Mouse (Mus musculus): Measurements from ENCODE around the gene Ptprg. TPM values are rescaled to one million over a fixed set of nuclear protein-coding genes. Genes with fewer than 3 reads are reported as not detected.

The Ptprg gene
- total RNA-seq (2017) = not detected in 3 replicates

GRCm38 (mm10) chr14:11553273-11553665 is at the start of gene Ptprg:
TSS of gene Ptprg (plus strand) at chr14:11553532.
- no peak for ATAC-seq (replicated peaks; ENCODE audit: insufficient number of reproducible peaks, low FRiP score, low TSS enrichment, poor library complexity, severe bottlenecking)

- no peak for ATAC-seq (replicated peaks; ENCODE audit: insufficient number of reproducible peaks, low FRiP score, low TSS enrichment, poor library complexity, severe bottlenecking)
Measured at GRCm38 (mm10) chr14:11503803-11504365, 49.4 kb upstream of the Ptprg start.

- ATAC-seq (replicated peaks; ENCODE audit: insufficient number of reproducible peaks, low FRiP score, low TSS enrichment, poor library complexity, severe bottlenecking) = no peak
Measured at GRCm38 (mm10) chr14:11510173-11510572, 43.2 kb upstream of the Ptprg start.

- no peak for ATAC-seq (replicated peaks; ENCODE audit: insufficient number of reproducible peaks, low FRiP score, low TSS enrichment, poor library complexity, severe bottlenecking)
Measured at GRCm38 (mm10) chr14:11519171-11519570, 34.2 kb upstream of the Ptprg start.

- ATAC-seq (replicated peaks; ENCODE audit: insufficient number of reproducible peaks, low FRiP score, low TSS enrichment, poor library complexity, severe bottlenecking) = no peak
Measured at GRCm38 (mm10) chr14:11523052-11523451, 30.3 kb upstream of the Ptprg start.

- no peak for ATAC-seq (replicated peaks; ENCODE audit: insufficient number of reproducible peaks, low FRiP score, low TSS enrichment, poor library complexity, severe bottlenecking)
Measured at GRCm38 (mm10) chr14:11529591-11529990, 23.7 kb upstream of the Ptprg start.

GRCm38 (mm10) chr14:11534456-11534855 is 18.9 kb upstream of the Ptprg start:
- ATAC-seq (replicated peaks; ENCODE audit: insufficient number of reproducible peaks, low FRiP score, low TSS enrichment, poor library complexity, severe bottlenecking) = no peak

- no peak for ATAC-seq (replicated peaks; ENCODE audit: insufficient number of reproducible peaks, low FRiP score, low TSS enrichment, poor library complexity, severe bottlenecking)
Measured at GRCm38 (mm10) chr14:11536121-11536520, 17.2 kb upstream of the Ptprg start.

GRCm38 (mm10) chr14:11551892-11552291 is 1.4 kb upstream of the Ptprg start:
- no peak for ATAC-seq (replicated peaks; ENCODE audit: insufficient number of reproducible peaks, low FRiP score, low TSS enrichment, poor library complexity, severe bottlenecking)

- no peak for ATAC-seq (replicated peaks; ENCODE audit: insufficient number of reproducible peaks, low FRiP score, low TSS enrichment, poor library complexity, severe bottlenecking)
Measured at GRCm38 (mm10) chr14:11552521-11553272, 635 bp upstream of the Ptprg start.

GRCm38 (mm10) chr14:11553679-11554305 is 460 bp downstream of the Ptprg start:
- no peak for ATAC-seq (replicated peaks; ENCODE audit: insufficient number of reproducible peaks, low FRiP score, low TSS enrichment, poor library complexity, severe bottlenecking)

- no peak for ATAC-seq (replicated peaks; ENCODE audit: insufficient number of reproducible peaks, low FRiP score, low TSS enrichment, poor library complexity, severe bottlenecking)
Measured at GRCm38 (mm10) chr14:11554306-11555041, 1.1 kb downstream of the Ptprg start.

GRCm38 (mm10) chr14:11555061-11555501 is 1.7 kb downstream of the Ptprg start:
- ATAC-seq (replicated peaks; ENCODE audit: insufficient number of reproducible peaks, low FRiP score, low TSS enrichment, poor library complexity, severe bottlenecking) = no peak

GRCm38 (mm10) chr14:11555521-11556355 is 2.4 kb downstream of the Ptprg start:
- no peak for ATAC-seq (replicated peaks; ENCODE audit: insufficient number of reproducible peaks, low FRiP score, low TSS enrichment, poor library complexity, severe bottlenecking)

GRCm38 (mm10) chr14:11556356-11557130 is 3.2 kb downstream of the Ptprg start:
- no peak for ATAC-seq (replicated peaks; ENCODE audit: insufficient number of reproducible peaks, low FRiP score, low TSS enrichment, poor library complexity, severe bottlenecking)

- ATAC-seq (replicated peaks; ENCODE audit: insufficient number of reproducible peaks, low FRiP score, low TSS enrichment, poor library complexity, severe bottlenecking) = no peak
Measured at GRCm38 (mm10) chr14:11558496-11558895, 5.2 kb downstream of the Ptprg start.

- ATAC-seq (replicated peaks; ENCODE audit: insufficient number of reproducible peaks, low FRiP score, low TSS enrichment, poor library complexity, severe bottlenecking) = no peak
Measured at GRCm38 (mm10) chr14:11560641-11561232, 7.4 kb downstream of the Ptprg start.
